Mouse (Mus musculus): ENCODE data around the gene Evpl.
A peak's percentile ranks its signal among the peaks of the same experiment; 100 is the strongest.

The Evpl gene

DNA sequence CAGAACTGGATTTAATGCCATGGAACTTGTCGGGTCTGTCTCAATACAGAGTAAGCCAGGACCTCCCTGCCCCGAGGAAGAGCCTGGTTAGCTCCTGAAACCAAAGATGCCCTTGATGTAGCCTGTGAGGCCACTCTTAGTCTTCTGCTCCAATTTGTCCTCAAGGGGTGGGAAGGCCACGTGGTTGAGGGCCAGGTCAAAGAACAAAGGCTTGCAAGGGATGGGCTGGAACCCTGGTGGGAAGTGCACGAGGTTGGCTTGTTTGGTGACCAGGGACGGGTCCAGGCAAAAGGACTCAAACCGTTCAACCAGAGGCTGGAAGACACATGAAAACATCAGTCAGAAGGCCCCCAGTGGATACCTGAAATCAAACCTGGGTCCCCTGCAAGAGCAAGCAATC, 7.7 kb upstream of the Evpl start:
- no peaks in the 10 kb centered on the region for H3K27me3 ChIP-seq (ENCODE audit: insufficient read depth, low read length)
- 0 out of 2 replicates have a peak overlapping the region, but pooled peaks have one; percentile 3 for H3K4me3 ChIP-seq (replicated peaks; ENCODE audit: low read length)
- TF ChIP-seq CTCF (conservative IDR thresholded peaks at IDR 0.05; ENCODE audit: low read length) = no peak
- TF ChIP-seq NANOG (IDR thresholded peaks at IDR 0.05; ENCODE audit: borderline replicate concordance, low read length) = no peak
- TF ChIP-seq POU5F1 (IDR thresholded peaks at IDR 0.05; ENCODE audit: borderline replicate concordance, low read length) = no peak
- H3K4me1 ChIP-seq (replicated peaks; ENCODE audit: low read depth, low read length) = peaks cover 63% of the 10 kb centered on the region
- peaks cover 78% of the 10 kb centered on the region for H3K36me3 ChIP-seq (ENCODE audit: insufficient read depth, low read length)
- H3K9me3 ChIP-seq (ENCODE audit: low read length) = no peaks in the 10 kb centered on the region

DNA sequence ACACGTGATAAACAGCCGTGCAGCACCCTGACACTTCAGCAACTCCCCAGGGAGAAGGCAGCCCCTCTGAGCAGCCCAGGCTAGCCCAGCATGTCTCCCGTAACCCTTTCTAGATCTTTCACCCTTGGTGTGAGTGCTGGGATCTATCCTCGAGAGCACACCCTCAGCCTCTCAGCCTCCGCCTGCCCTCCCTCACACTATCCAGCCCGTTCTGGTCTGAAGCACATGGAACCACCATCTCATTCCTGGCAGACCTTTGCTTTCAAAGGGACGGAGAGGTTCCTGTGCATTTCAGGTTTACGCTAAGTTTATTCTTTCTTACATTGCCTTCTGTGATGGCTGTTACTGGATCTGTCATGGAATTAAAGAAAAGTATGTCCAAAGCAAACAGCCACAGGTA, 6.7 kb upstream of the Evpl start:
- Histone ChIP-seq H3K27me3 (ENCODE audit: insufficient read depth, low read length) (no peaks in the 10 kb centered on the region), H3K9me3 (ENCODE audit: low read length) (no peaks in the 10 kb centered on the region), H3K36me3 (ENCODE audit: insufficient read depth, low read length) (peaks cover 68% of the 10 kb centered on the region), H3K4me3 (replicated peaks; ENCODE audit: low read length) (no peak overlapping the region), H3K4me1 (replicated peaks; ENCODE audit: low read depth, low read length) (peaks cover 66% of the 10 kb centered on the region)
- no peak for TF ChIP-seq CTCF (conservative IDR thresholded peaks at IDR 0.05; ENCODE audit: low read length)
- no peak for TF ChIP-seq POU5F1 (IDR thresholded peaks at IDR 0.05; ENCODE audit: borderline replicate concordance, low read length)
- TF ChIP-seq NANOG (IDR thresholded peaks at IDR 0.05; ENCODE audit: borderline replicate concordance, low read length) = no peak

- peaks cover 40% of the 10 kb centered on the region for H3K36me3 ChIP-seq (ENCODE audit: insufficient read depth, low read length)
- H3K4me1 ChIP-seq (replicated peaks; ENCODE audit: low read depth, low read length) = peaks cover 58% of the 10 kb centered on the region
- no peaks in the 10 kb centered on the region for H3K9me3 ChIP-seq (ENCODE audit: low read length)
- TF ChIP-seq CTCF (conservative IDR thresholded peaks at IDR 0.05; ENCODE audit: low read length) = no peak
- TF ChIP-seq POU5F1 (IDR thresholded peaks at IDR 0.05; ENCODE audit: borderline replicate concordance, low read length) = no peak
- no peak for TF ChIP-seq NANOG (IDR thresholded peaks at IDR 0.05; ENCODE audit: borderline replicate concordance, low read length)
- peaks cover 21% of the 10 kb centered on the region for H3K27me3 ChIP-seq (ENCODE audit: insufficient read depth, low read length)
- peak overlapping the region; percentile 49 for H3K4me3 ChIP-seq (replicated peaks; ENCODE audit: low read length)
These were observed 3.9 kb upstream of the Evpl start for GRCm38 (mm10) chr11:116241744-116242235.

GRCm38 (mm10) chr11:116239797-116240196, 1.9 kb upstream of the Evpl start:
- Histone ChIP-seq H3K4me1 (replicated peaks; ENCODE audit: low read depth, low read length) (peaks cover 40% of the 10 kb centered on the region), H3K9me3 (ENCODE audit: low read length) (no peaks in the 10 kb centered on the region), H3K27me3 (ENCODE audit: insufficient read depth, low read length) (peaks cover 37% of the 10 kb centered on the region), H3K4me3 (replicated peaks; ENCODE audit: low read length) (no peak overlapping the region), H3K36me3 (ENCODE audit: insufficient read depth, low read length) (peaks cover 20% of the 10 kb centered on the region)
- no peak for TF ChIP-seq CTCF (conservative IDR thresholded peaks at IDR 0.05; ENCODE audit: low read length)
- TF ChIP-seq POU5F1 (IDR thresholded peaks at IDR 0.05; ENCODE audit: borderline replicate concordance, low read length) = no peak
- TF ChIP-seq NANOG (IDR thresholded peaks at IDR 0.05; ENCODE audit: borderline replicate concordance, low read length) = no peak

GRCm38 (mm10) chr11:116234901-116235300, 3.0 kb downstream of the Evpl start:
- Histone ChIP-seq H3K9me3 (ENCODE audit: low read length) (no peaks in the 10 kb centered on the region), H3K36me3 (ENCODE audit: insufficient read depth, low read length) (no peaks in the 10 kb centered on the region), H3K27me3 (ENCODE audit: insufficient read depth, low read length) (peaks cover 74% of the 10 kb centered on the region), H3K4me3 (replicated peaks; ENCODE audit: low read length) (no peak overlapping the region), H3K4me1 (replicated peaks; ENCODE audit: low read depth, low read length) (peaks cover 53% of the 10 kb centered on the region)
- TF ChIP-seq CTCF (conservative IDR thresholded peaks at IDR 0.05; ENCODE audit: low read length) = no peak
- TF ChIP-seq NANOG (IDR thresholded peaks at IDR 0.05; ENCODE audit: borderline replicate concordance, low read length) = no peak
- TF ChIP-seq POU5F1 (IDR thresholded peaks at IDR 0.05; ENCODE audit: borderline replicate concordance, low read length) = no peak

- no peak for TF ChIP-seq CTCF (conservative IDR thresholded peaks at IDR 0.05; ENCODE audit: low read length)
- no peak for TF ChIP-seq POU5F1 (IDR thresholded peaks at IDR 0.05; ENCODE audit: borderline replicate concordance, low read length)
- no peak for TF ChIP-seq NANOG (IDR thresholded peaks at IDR 0.05; ENCODE audit: borderline replicate concordance, low read length)
- H3K9me3 ChIP-seq (ENCODE audit: low read length) = no peaks in the 10 kb centered on the region
- H3K4me1 ChIP-seq (replicated peaks; ENCODE audit: low read depth, low read length) = peaks cover 58% of the 10 kb centered on the region
- peak overlapping the region; percentile 70 for H3K4me3 ChIP-seq (replicated peaks; ENCODE audit: low read length)
- H3K36me3 ChIP-seq (ENCODE audit: insufficient read depth, low read length) = no peaks in the 10 kb centered on the region
- H3K27me3 ChIP-seq (ENCODE audit: insufficient read depth, low read length) = peaks cover 72% of the 10 kb centered on the region
These were observed 5.5 kb downstream of the Evpl start for GRCm38 (mm10) chr11:116232427-116232826.

GRCm38 (mm10) chr11:116228699-116229098, 9.2 kb downstream of the Evpl start:
- Histone ChIP-seq H3K4me3 (replicated peaks; ENCODE audit: low read length) (no peak overlapping the region), H3K4me1 (replicated peaks; ENCODE audit: low read depth, low read length) (peaks cover 56% of the 10 kb centered on the region), H3K9me3 (ENCODE audit: low read length) (0 out of 2 replicates have a peak, but pooled peaks cover 5% of the 10 kb centered on the region), H3K36me3 (ENCODE audit: insufficient read depth, low read length) (no peaks in the 10 kb centered on the region), H3K27me3 (ENCODE audit: insufficient read depth, low read length) (peaks cover 59% of the 10 kb centered on the region)
- TF ChIP-seq CTCF (conservative IDR thresholded peaks at IDR 0.05; ENCODE audit: low read length) (no peak), NANOG (IDR thresholded peaks at IDR 0.05; ENCODE audit: borderline replicate concordance, low read length) (no peak), POU5F1 (IDR thresholded peaks at IDR 0.05; ENCODE audit: borderline replicate concordance, low read length) (no peak)

DNA sequence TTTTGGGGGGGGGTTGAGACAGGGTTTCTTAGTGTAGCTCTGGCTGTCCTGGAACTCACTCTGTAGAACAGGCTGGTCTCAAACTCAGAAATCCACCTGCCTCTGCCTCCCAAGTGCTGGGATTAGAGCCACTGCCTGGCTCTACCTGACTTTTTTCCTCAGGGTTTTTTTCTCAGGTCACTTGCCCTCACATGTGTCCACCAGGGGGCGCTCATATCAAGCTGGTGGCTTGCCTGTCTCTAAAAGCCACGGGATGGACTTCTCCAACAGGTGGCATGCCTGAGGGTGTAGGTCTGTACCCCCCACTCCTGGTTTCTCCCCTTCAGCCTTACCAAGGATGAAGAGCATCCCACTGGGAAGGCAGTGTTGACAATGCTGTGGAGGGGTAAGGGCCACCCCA, 11.5 kb downstream of the Evpl start:
- no peaks in the 10 kb centered on the region for H3K36me3 ChIP-seq (ENCODE audit: insufficient read depth, low read length)

DNA sequence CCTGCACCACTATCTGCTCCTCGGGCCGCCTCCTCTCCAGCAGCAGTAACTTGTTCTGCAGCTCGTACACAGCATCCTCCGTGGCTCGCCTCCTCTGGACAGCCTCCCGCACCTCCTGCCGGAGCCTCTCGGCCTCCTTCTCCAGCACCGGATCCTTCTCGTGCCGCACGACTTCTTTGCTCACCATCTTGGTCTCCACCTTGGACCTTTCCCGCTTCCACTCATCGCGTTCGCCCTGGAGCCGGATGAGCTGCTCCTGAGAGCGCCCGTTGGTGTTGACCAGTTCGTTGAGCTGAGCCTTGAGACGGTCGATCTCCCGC, 15.2 kb downstream of the Evpl start:
- peak overlapping the region; percentile 65 for H3K4me3 ChIP-seq (replicated peaks; ENCODE audit: low read length)
- H3K4me1 ChIP-seq (replicated peaks; ENCODE audit: low read depth, low read length) = peaks cover 63% of the 10 kb centered on the region
- no peaks in the 10 kb centered on the region for H3K36me3 ChIP-seq (ENCODE audit: insufficient read depth, low read length)
- H3K27me3 ChIP-seq (ENCODE audit: insufficient read depth, low read length) = peaks cover 60% of the 10 kb centered on the region
- H3K9me3 ChIP-seq (ENCODE audit: low read length) = 0 out of 2 replicates have a peak, but pooled peaks cover 5% of the 10 kb centered on the region
- TF ChIP-seq POU5F1 (IDR thresholded peaks at IDR 0.05; ENCODE audit: borderline replicate concordance, low read length) (no peak), CTCF (conservative IDR thresholded peaks at IDR 0.05; ENCODE audit: low read length) (no peak), NANOG (IDR thresholded peaks at IDR 0.05; ENCODE audit: borderline replicate concordance, low read length) (no peak)

More for the DNA sequence above, 11.5 kb downstream of the Evpl start:
- peak; percentile 89 for TF ChIP-seq CTCF (conservative IDR thresholded peaks at IDR 0.05; ENCODE audit: low read length)
- TF ChIP-seq NANOG (IDR thresholded peaks at IDR 0.05; ENCODE audit: borderline replicate concordance, low read length) = no peak
- H3K4me3 ChIP-seq (replicated peaks; ENCODE audit: low read length) = no peak overlapping the region
- H3K27me3 ChIP-seq (ENCODE audit: insufficient read depth, low read length) = peaks cover 68% of the 10 kb centered on the region
- H3K9me3 ChIP-seq (ENCODE audit: low read length) = 0 out of 2 replicates have a peak, but pooled peaks cover 5% of the 10 kb centered on the region
- peaks cover 64% of the 10 kb centered on the region for H3K4me1 ChIP-seq (replicated peaks; ENCODE audit: low read depth, low read length)

Measured in E14TG2a.4 (cell line).